Mouse (Mus musculus) thymus, adult 2 months (tissue): Measurements from ENCODE around the gene Dmtf1. TPM values are rescaled to one million over a fixed set of nuclear protein-coding genes. Genes with fewer than 3 reads are reported as not detected.

ENCODE experiments used
- DNase-seq: peaks from one replicate; pipeline ENCODE4 v3.0.0; 2021
- H3K27ac ChIP-seq: fragments of 200-500 bp; 2 replicates; pipeline ENCODE4 v1.5.1; 2012; ENCODE audit warnings: low read length, control low read depth; ENCODE audit not compliant: control insufficient read depth, insufficient read depth
- H3K27me3 ChIP-seq: fragments of 200-500 bp; 2 replicates; pipeline ENCODE4 v1.6.1; 2012; ENCODE audit warnings: mild to moderate bottlenecking, low read length, moderate library complexity, mixed read lengths; ENCODE audit not compliant: control insufficient read depth, insufficient read depth
- H3K36me3 ChIP-seq: fragments of 200-500 bp; 2 replicates; pipeline ENCODE4 v1.6.1; 2012; ENCODE audit warnings: mild to moderate bottlenecking, low read length, moderate library complexity; ENCODE audit not compliant: control insufficient read depth, insufficient read depth
- H3K4me1 ChIP-seq: fragments of 200-500 bp; replicated peaks from 2 replicates; pipeline ENCODE4 v1.6.1; 2012; ENCODE audit warnings: low read length; ENCODE audit not compliant: control insufficient read depth, insufficient read depth
- H3K4me3 ChIP-seq: fragments of 200-500 bp; 2 replicates; pipeline ENCODE4 v1.5.1; 2012; ENCODE audit warnings: mild to moderate bottlenecking, low read length, control low read depth, moderate library complexity; ENCODE audit not compliant: control insufficient read depth, insufficient read depth
- CTCF ChIP-seq: fragments of 200-500 bp; IDR thresholded peaks from 2 replicates; pipeline ENCODE4 v1.5.1; 2012; ENCODE audit warnings: mild to moderate bottlenecking, control low read depth, low read length, moderate library complexity, borderline replicate concordance; ENCODE audit not compliant: control insufficient read depth, poor library complexity, insufficient read depth; ENCODE audit errors: extremely low read depth
- POLR2A ChIP-seq: fragments of 200-500 bp; IDR thresholded peaks from 2 replicates; pipeline ENCODE4 v1.6.1; 2012; ENCODE audit warnings: mild to moderate bottlenecking, low read length, control low read depth, moderate library complexity; ENCODE audit not compliant: control insufficient read depth, poor library complexity, insufficient read depth; ENCODE audit errors: extremely low read depth
- WGBS: fragments of 180-500 bp; shearing (Covaris S2); methylation state at CpG from one replicate; pipeline ENCODE4 v1.1.7; 2018; 5-methylcytosine and 5-hydroxymethylcytosine counted together
- polyA plus RNA-seq: library from polyadenylated mRNA; depleted of rRNA; stranded (reverse); fragments of >200 nt; gene quantifications from 2 replicates; pipeline ENCODE4 v1.2.3, GENCODE M21; 2012; rRNA removed

Dmtf1 gene
- polyA plus RNA-seq, 1 experiment: 43.4 TPM

GRCm38 (mm10) chr5:9086924-9087719, 74.5 kb downstream of the Dmtf1 start:
- no peak for DNase-seq
- peak overlapping the region; percentile 79 for H3K27ac ChIP-seq
- H3K4me1 ChIP-seq: peaks cover 19% of the 10 kb centered on the region
- WGBS: 7% methylated on average over 3 of the region's 3 CpGs
- TF ChIP-seq CTCF: no peak
- TF ChIP-seq POLR2A: no peak
- H3K36me3 ChIP-seq: no peaks in the 10 kb centered on the region
- H3K4me3 ChIP-seq: no peak overlapping the region
- H3K27me3 ChIP-seq: no peaks in the 10 kb centered on the region

- TF ChIP-seq POLR2A (no peak), CTCF (no peak)
- Histone ChIP-seq H3K4me1 (no peaks in the 10 kb centered on the region), H3K36me3 (no peaks in the 10 kb centered on the region), H3K4me3 (no peak overlapping the region), H3K27me3 (no peaks in the 10 kb centered on the region), H3K27ac (no peak overlapping the region)
- DNase-seq: no peak
Observed at GRCm38 (mm10) chr5:9079773-9080501, 81.6 kb downstream of the Dmtf1 start.

- Histone ChIP-seq H3K36me3 (no peaks in the 10 kb centered on the region), H3K27ac (no peak overlapping the region), H3K4me3 (no peak overlapping the region), H3K27me3 (no peaks in the 10 kb centered on the region), H3K4me1 (no peaks in the 10 kb centered on the region)
- TF ChIP-seq POLR2A: no peak
- TF ChIP-seq CTCF: no peak
- peak; percentile 11 for DNase-seq
- 77% methylated on average over 5 of the region's 5 CpGs for whole genome bisulfite sequencing
Observed at GRCm38 (mm10) chr5:9073177-9073854, 88.3 kb downstream of the Dmtf1 start.

DNA sequence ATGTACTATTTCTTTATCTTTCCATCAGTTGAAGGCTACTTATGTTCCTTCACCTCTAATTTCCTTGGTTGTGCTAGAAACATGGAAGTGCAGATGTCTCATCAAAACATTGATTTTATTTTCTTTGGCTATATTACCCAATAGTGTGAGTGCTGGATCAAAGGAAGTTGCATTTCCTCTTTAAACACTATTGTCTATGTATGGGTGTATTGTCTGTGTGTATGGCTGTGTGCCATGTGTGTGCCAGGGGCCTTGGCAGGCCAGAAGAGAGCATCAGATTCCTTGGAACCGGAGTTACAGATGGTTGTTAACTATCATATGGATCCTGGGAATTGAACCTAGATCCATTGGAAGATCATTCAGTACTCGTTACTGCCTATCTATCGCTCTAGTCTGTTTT, 90.2 kb downstream of the Dmtf1 start:
- H3K36me3 ChIP-seq: no peaks in the 10 kb centered on the region
- H3K4me1 ChIP-seq: no peaks in the 10 kb centered on the region
- H3K27me3 ChIP-seq: no peaks in the 10 kb centered on the region
- H3K4me3 ChIP-seq: no peak overlapping the region
- H3K27ac ChIP-seq: no peak overlapping the region
- TF ChIP-seq POLR2A (no peak), CTCF (no peak)
- DNase-seq: no peak
- 98% methylated on average over 3 of the region's 3 CpGs for WGBS

DNA sequence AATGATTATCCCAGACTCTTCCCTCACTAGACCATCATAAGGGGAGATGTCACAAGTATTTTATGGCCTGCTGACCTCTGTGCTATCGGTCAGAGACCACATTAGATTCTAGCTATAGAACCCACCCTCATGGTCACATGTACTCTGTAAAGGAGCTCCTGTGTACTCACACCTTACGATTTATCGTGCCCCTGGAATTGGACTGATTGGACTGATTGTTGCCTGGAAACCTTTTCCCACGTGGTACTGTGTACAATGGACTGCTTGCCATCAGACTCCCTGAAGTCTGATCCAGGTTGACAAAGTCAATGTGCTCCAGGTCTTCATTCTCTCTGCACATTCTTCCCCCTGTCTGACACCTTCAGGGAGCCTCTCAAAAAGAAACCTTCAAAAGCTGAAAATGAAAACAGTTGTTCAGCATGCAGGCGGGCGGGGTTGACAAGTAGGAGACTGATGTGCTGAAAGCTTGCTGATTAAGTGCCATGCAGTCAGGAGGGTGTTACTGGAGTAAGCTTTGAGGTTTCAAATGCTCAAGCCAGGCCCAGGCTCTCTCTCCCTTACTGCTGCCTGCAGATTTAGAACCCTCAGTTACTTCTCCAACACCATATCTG, 91.9 kb downstream of the Dmtf1 start:
- TF ChIP-seq CTCF: no peak
- no peak for TF ChIP-seq POLR2A
- H3K4me3 ChIP-seq: no peak overlapping the region
- 92% methylated on average over 6 of the region's 6 CpGs for WGBS
- H3K4me1 ChIP-seq: no peaks in the 10 kb centered on the region
- no peaks in the 10 kb centered on the region for H3K36me3 ChIP-seq
- no peak for DNase-seq
- H3K27me3 ChIP-seq: no peaks in the 10 kb centered on the region
- H3K27ac ChIP-seq: no peak overlapping the region

DNA sequence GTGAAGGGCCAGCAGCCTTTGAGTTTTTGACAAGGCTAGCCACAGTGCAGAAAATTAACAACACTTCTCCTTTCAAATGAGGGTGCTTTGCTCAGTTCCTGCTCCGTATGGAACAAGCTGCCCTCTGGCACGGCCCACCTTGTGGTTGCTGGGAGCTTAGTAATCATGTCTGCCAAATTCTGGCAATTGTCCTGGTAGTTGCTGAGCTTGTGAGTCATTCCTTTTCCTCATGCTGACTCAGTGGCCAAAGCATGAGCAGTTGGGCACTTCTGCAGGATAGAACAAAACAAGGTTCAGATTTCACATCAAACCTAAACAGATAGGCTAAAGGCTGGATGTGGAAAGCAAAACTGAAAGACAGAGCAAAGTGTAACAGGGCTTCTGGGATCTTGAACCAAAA, 92.7 kb downstream of the Dmtf1 start:
- no peak overlapping the region for H3K4me3 ChIP-seq
- no peak for TF ChIP-seq POLR2A
- TF ChIP-seq CTCF: no peak
- H3K36me3 ChIP-seq: no peaks in the 10 kb centered on the region
- no peak for DNase-seq
- 34% methylated on average over 2 of the region's 2 CpGs for WGBS
- no peaks in the 10 kb centered on the region for H3K27me3 ChIP-seq
- no peaks in the 10 kb centered on the region for H3K4me1 ChIP-seq
- H3K27ac ChIP-seq: no peak overlapping the region

Other genes with a start within 250 kb of the Dmtf1 start
- 12.3 and 14.3 TPM in 2 replicates for gene Crot, start 164.5 kb downstream of the Dmtf1 start, polyA plus RNA-seq
- gene Tmem243, start 61.1 kb downstream of the Dmtf1 start, polyA plus RNA-seq: 12.6 and 12.8 TPM in 2 replicates
- gene 9330182L06Rik, start 104.3 kb upstream of the Dmtf1 start, polyA plus RNA-seq: 0.22 and 0.35 TPM in 2 replicates